In genomic region chr2:10153201-10154075, GRCm38 (mm10) we compare ENCODE assay signal across 8 mouse cellular contexts. TPM values are rescaled to one million over a fixed set of nuclear protein-coding genes. Genes with fewer than 3 reads are reported as not detected.
DNase-seq lines count a peak whose midpoint lies in the region; ATAC-seq and TF ChIP-seq lines count a peak whose summit lies in the region.

Itih5 (plus strand) TSS chr2:10153571.

- H3K4me1 ChIP-seq in heart, adult 2 months (ENCODE audit: control insufficient read depth, insufficient read depth, low read length), result peaks cover 4% of the 10 kb centered on the region
- peaks cover 15% of the 10 kb centered on the region for H3K4me1 ChIP-seq in kidney, adult 2 months (ENCODE audit: control insufficient read depth, insufficient read depth, low read length)
- peaks cover 31% of the 10 kb centered on the region for H3K4me1 ChIP-seq in liver, embryonic 12.5 days
- peaks cover 16% of the 10 kb centered on the region for H3K4me1 ChIP-seq in thymus, adult 2 months (replicated peaks; ENCODE audit: control insufficient read depth, insufficient read depth, low read length)

- peak within 1 kb of the TSS; percentile 51 for H3K9ac ChIP-seq in heart, adult 2 months (ENCODE audit: low read depth, low read length)
- H3K9ac ChIP-seq in liver, embryonic 12.5 days, result peak within 1 kb of the TSS; percentile 57

- ATAC-seq in liver, embryonic 12.5 days, result peak; percentile 89

- H3K27me3 ChIP-seq in heart, adult 2 months (ENCODE audit: control insufficient read depth, insufficient read depth, low read length), result no peaks in the 10 kb centered on the region
- no peaks in the 10 kb centered on the region for H3K27me3 ChIP-seq in kidney, adult 2 months (replicated peaks; ENCODE audit: control insufficient read depth, insufficient read depth, low read length)
- H3K27me3 ChIP-seq in liver, embryonic 12.5 days (replicated peaks), result no peaks in the 10 kb centered on the region
- H3K27me3 ChIP-seq in thymus, adult 2 months (ENCODE audit: control insufficient read depth, insufficient read depth, low read length), result no peaks in the 10 kb centered on the region

- peak within 1 kb of the TSS; percentile 86 for H3K4me2 ChIP-seq in liver, embryonic 12.5 days

- H3K4me3 ChIP-seq in heart, adult 2 months, result peak within 1 kb of the TSS; percentile 45
- peak within 1 kb of the TSS; percentile 50 for H3K4me3 ChIP-seq in kidney, adult 2 months (ENCODE audit: insufficient read depth, low read depth, low read length)
- H3K4me3 ChIP-seq in liver, embryonic 12.5 days, result peak within 1 kb of the TSS; percentile 57
- peak within 1 kb of the TSS; percentile 54 for H3K4me3 ChIP-seq in thymus, adult 2 months (ENCODE audit: control insufficient read depth, insufficient read depth, low read length)

- peak; percentile 49 to 61 for DNase-seq in heart, adult 18-20 months
- no peak for DNase-seq in heart, postnatal 25 days (ENCODE audit: low spot score)
- peak; percentile 88 for DNase-seq in embryo, embryonic 10.5 days (ENCODE audit: low spot score)
- peak; percentile 46 to 57 for DNase-seq in heart, adult 2 months
- DNase-seq in kidney, adult 2 months, result peak; percentile 77
- peak; percentile 68 for DNase-seq in naive thymus-derived CD4-positive, alpha-beta T cell, adult 2 months (ENCODE audit: low read depth)
- peak; percentile 30 for DNase-seq in thymus, adult 2 months

- H3K36me3 ChIP-seq in heart, adult 2 months (ENCODE audit: control insufficient read depth, insufficient read depth, low read length), result no peaks in the 10 kb centered on the region
- no peaks in the 10 kb centered on the region for H3K36me3 ChIP-seq in kidney, adult 2 months (ENCODE audit: control insufficient read depth, insufficient read depth, low read length)
- no peaks in the 10 kb centered on the region for H3K36me3 ChIP-seq in liver, embryonic 12.5 days
- H3K36me3 ChIP-seq in thymus, adult 2 months (ENCODE audit: control insufficient read depth, insufficient read depth, low read length), result no peaks in the 10 kb centered on the region

- no peak for TF ChIP-seq CTCF in heart, adult 2 months (IDR thresholded peaks at IDR 0.05)
- TF ChIP-seq CTCF in kidney, adult 2 months (conservative IDR thresholded peaks at IDR 0.05; ENCODE audit: insufficient read depth, insufficient read length, low read depth, low read length), result no peak
- TF ChIP-seq CTCF in thymus, adult 2 months (IDR thresholded peaks at IDR 0.05; ENCODE audit: borderline replicate concordance, control insufficient read depth, extremely low read depth, insufficient read depth, low read length, poor library complexity), result no peak

- WGBS in heart, adult 2 months, result 9% methylated on average over 27 of the region's 27 CpGs
- WGBS in kidney, adult 2 months, result 7% methylated on average over 27 of the region's 27 CpGs
- 3% methylated on average over 27 of the region's 27 CpGs for WGBS in liver, embryonic 12.5 days (ENCODE audit: insufficient replicate concordance)
- WGBS in thymus, adult 2 months, result 3% methylated on average over 27 of the region's 27 CpGs

- no peak within 1 kb of the TSS for H3K27ac ChIP-seq in heart, adult 2 months
- no peak within 1 kb of the TSS for H3K27ac ChIP-seq in kidney, adult 2 months (ENCODE audit: insufficient read depth, low read depth, low read length)
- H3K27ac ChIP-seq in liver, embryonic 12.5 days, result no peak within 1 kb of the TSS
- H3K27ac ChIP-seq in thymus, adult 2 months (ENCODE audit: control insufficient read depth, insufficient read depth, low read length), result peak within 1 kb of the TSS; percentile 38; the same call in 1 of the 2 replicates

- 0 out of 2 replicates have a peak, but pooled peaks have one; percentile 16 for TF ChIP-seq POLR2A in heart, adult 2 months (IDR thresholded peaks at IDR 0.05; ENCODE audit: insufficient read depth, low read depth, low read length)
- TF ChIP-seq POLR2A in kidney, adult 2 months (IDR thresholded peaks at IDR 0.05; ENCODE audit: low read depth, low read length), result no peak
- 0 out of 2 replicates have a peak, but pooled peaks have one; percentile 30 for TF ChIP-seq POLR2A in thymus, adult 2 months (IDR thresholded peaks at IDR 0.05; ENCODE audit: control insufficient read depth, extremely low read depth, insufficient read depth, low read length, poor library complexity)

- intact Hi-C loops in heart, postnatal 25 days (cut with DNase I), result no loop called here
- intact Hi-C loops in heart, adult 2 months (cut with DNase I), result no loop called here

- H3K9me3 ChIP-seq in liver, embryonic 12.5 days (replicated peaks), result no peaks in the 10 kb centered on the region

- H3K79me2 ChIP-seq in heart, adult 2 months (replicated peaks; ENCODE audit: control insufficient read depth, insufficient read depth, low read length), result no peaks in the 10 kb centered on the region

- no peak for TF ChIP-seq EP300 in heart, adult 2 months (IDR thresholded peaks at IDR 0.05; ENCODE audit: insufficient read depth, low read depth, low read length)

RNA-seq across cellular contexts. Expression of gene Itih5, which starts in this region (rescaled TPM):
- 1 to 10 TPM; 4.2 to 6.0 TPM for total RNA-seq in heart, adult 18-20 months (2021)
- 1 to 10 TPM; 7.1 to 8.2 TPM for total RNA-seq in heart, postnatal 25 days (2021)
- total RNA-seq in heart, adult 2 months (2021), result 1 to 10 TPM; 3.6 to 4.5 TPM
- polyA plus RNA-seq in heart, adult 2 months (2012; rRNA removed), result 4.3 and 8.7 TPM in 2 replicates
- 14.0 and 14.1 TPM in 2 replicates for polyA plus RNA-seq in kidney, adult 2 months (2012; rRNA removed)
- 4.6 and 5.1 TPM in 2 replicates for polyA plus RNA-seq in liver, embryonic 12.5 days (2016; fragmentation: Nextera tagmentation; extraction: Ambion mirVana)
- 4.1 and 4.4 TPM in 2 replicates for polyA plus RNA-seq in thymus, adult 2 months (2012; rRNA removed)
